Mouse (Mus musculus) bone marrow macrophage, adult 2 months (primary cell): ENCODE measurements around the gene Pax4.

Source experiments
- CTCF ChIP-seq: IDR thresholded peaks from 2 replicates; pipeline ENCODE4 v1.5.1; 2012; ENCODE audit warnings: low read depth, mild to moderate bottlenecking, low read length, moderate library complexity
- POLR2A ChIP-seq: IDR thresholded peaks from 2 replicates; pipeline ENCODE4 v1.6.1; 2012; ENCODE audit warnings: mild to moderate bottlenecking, low read depth, low read length, borderline replicate concordance

- TF ChIP-seq CTCF (no peak), POLR2A (no peak)
Observed at GRCm38 (mm10) chr6:28429870-28430269, 19.3 kb downstream of the Pax4 start.
